ENCODE assay signal across 8 mouse cellular contexts in the genomic region with DNA sequence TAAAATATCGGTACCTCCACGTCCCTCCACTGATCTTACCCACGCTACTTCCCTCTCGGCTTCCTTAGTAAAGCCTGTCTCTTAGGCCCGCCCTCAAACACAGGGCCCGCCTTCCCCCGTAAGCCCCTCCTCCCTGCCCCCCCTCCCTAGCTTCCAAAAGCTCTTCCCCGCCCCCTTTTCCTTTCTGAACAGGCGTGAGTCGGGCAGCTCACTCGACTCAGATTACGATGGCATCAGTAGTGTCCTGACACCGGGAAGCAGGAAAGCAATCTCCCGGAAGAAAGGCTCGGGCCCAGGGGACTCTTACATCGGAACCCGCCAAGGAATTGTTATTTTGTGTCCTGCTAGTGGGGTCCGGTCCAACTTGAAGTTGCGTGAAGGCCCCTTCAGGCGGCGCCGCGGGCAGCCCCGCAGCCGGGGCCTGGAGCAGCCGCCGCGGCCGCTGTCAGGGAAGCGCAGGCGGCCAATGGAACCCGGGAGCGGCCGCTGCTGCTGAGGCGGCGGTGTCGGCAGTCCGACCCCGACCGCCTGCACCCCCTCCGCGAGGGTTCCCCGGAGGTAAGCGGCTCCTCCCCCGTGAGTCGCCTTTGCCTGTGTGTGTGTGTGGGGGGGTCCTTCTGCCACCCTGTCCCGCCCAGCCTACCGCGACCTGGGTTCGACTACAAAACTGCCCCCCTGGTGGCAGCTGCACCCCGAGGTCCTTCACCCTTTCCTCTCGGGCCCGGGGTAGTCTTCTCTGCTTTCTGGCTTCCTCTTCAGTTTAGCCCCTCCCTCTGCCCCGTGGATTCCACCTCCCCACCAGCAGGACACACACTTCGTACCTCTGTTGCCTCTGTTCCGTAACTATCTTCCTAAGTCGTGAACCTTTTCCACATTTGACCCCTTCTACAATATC. TPM values are rescaled to one million over a fixed set of nuclear protein-coding genes. Genes with fewer than 3 reads are reported as not detected.
DNase-seq lines count a peak whose midpoint lies in the region; ATAC-seq lines count a peak whose summit lies in the region.

A gene (plus strand): TSS at position 204 of the 895 bp plus-strand sequence.

- H3K9ac ChIP-seq in hindbrain, embryonic 11.5 days (ENCODE audit: low read depth, low read length) = peak within 1 kb of the TSS; percentile 90

- ATAC-seq in hindbrain, embryonic 11.5 days (ENCODE audit: low FRiP score) = peak; percentile 94

- no peaks in the 10 kb centered on the region for H3K36me3 ChIP-seq in hindbrain, embryonic 11.5 days (ENCODE audit: control insufficient read depth, insufficient read depth, low read length)

- H3K27me3 ChIP-seq in hindbrain, embryonic 11.5 days (ENCODE audit: control insufficient read depth, insufficient read depth, low read length) = no peaks in the 10 kb centered on the region

- peak within 1 kb of the TSS; percentile 83 for H3K27ac ChIP-seq in hindbrain, embryonic 11.5 days (ENCODE audit: low read depth, low read length)

- peak within 1 kb of the TSS; percentile 69 for H3K4me2 ChIP-seq in hindbrain, embryonic 11.5 days (replicated peaks; ENCODE audit: low read depth, low read length)

- peak within 1 kb of the TSS; percentile 89 for H3K4me3 ChIP-seq in hindbrain, embryonic 11.5 days (ENCODE audit: low read depth, low read length)

- H3K9me3 ChIP-seq in hindbrain, embryonic 11.5 days (ENCODE audit: control insufficient read depth, low read length) = no peaks in the 10 kb centered on the region

- 0 out of 2 replicates have a peak, but pooled peaks cover 3% of the 10 kb centered on the region for H3K4me1 ChIP-seq in hindbrain, embryonic 11.5 days (replicated peaks; ENCODE audit: control insufficient read depth, insufficient read depth, low read length)

- WGBS in hindbrain, embryonic 11.5 days = 0% methylated on average over 57 of the region's 57 CpGs

- DNase-seq in Muller cell, postnatal 12 days (ENCODE audit: inconsistent ontology term) = peak; percentile 95
- DNase-seq in cerebellum, adult 9-11 months = peak; percentile 88
- DNase-seq in frontal cortex, adult 2 months (ENCODE audit: extremely low spot score in 1 of 2, low spot score in 1 of 2) = peak; percentile 51 to 87
- peak; percentile 96 for DNase-seq in hindbrain, embryonic 11.5 days (ENCODE audit: low spot score)
- peak; percentile 84 to 87 for DNase-seq in layer of hippocampus, postnatal 10 days (ENCODE audit: low spot score in 2 of 2)
- DNase-seq in lung, postnatal 10 days = peak; percentile 91
- DNase-seq in ovary, postnatal 36 days (ENCODE audit: low spot score) = peak; percentile 83
- peak; percentile 88 for DNase-seq in thymus, postnatal 25 days

RNA-seq across cellular contexts. Expression of the gene that starts here (rescaled TPM):
- polyA plus RNA-seq in frontal cortex, adult 2 months (2012; rRNA removed) = 58.9 and 64.4 TPM in 2 replicates
- 22.1 and 24.4 TPM in 2 replicates for polyA plus RNA-seq in hindbrain, embryonic 11.5 days (2014; fragmentation: Nextera tagmentation; extraction: Ambion mirVana)
- 10 to 100 TPM; 46.5 to 50.7 TPM for total RNA-seq in layer of hippocampus, postnatal 10 days (2021)

Comparison
In these comparisons a context has a peak if more than half of its experiments do, and no peak if none do; other contexts are left out.
1. Peak in every context shown above with its lines: DNase-seq, ATAC-seq, H3K4me3 ChIP-seq and H3K27ac ChIP-seq.